Mouse (Mus musculus) lung, postnatal 36 days (tissue): ENCODE measurements around the gene Rcan3.
A peak's percentile ranks its signal among the peaks of the same experiment; 100 is the strongest.

Experiments
- DNase-seq: peaks from one replicate; pipeline ENCODE4 v3.0.0; 2022; ENCODE audit warnings: mixed read lengths

The Rcan3 gene

DNA sequence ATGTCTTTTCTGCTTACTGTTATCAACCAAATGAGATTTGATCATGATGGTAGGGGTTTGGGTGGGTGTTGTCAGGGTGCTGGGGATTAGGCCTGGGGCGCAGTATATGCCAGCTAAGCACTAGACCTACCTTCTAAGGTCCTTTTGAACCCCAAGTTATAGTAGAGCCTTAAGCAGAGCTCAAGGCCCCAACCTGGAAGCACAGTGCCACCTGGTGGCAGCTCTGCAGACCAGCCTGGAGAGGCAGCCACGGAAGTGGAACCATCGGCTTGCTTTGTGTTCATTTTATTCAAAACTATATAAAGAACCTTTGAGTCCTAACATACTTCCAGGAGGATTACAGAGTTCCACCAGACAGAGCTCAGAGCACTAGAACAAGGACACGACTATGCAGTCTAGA lies 22.0 kb downstream of the Rcan3 start:
- peak; percentile 59 for DNase-seq

DNA sequence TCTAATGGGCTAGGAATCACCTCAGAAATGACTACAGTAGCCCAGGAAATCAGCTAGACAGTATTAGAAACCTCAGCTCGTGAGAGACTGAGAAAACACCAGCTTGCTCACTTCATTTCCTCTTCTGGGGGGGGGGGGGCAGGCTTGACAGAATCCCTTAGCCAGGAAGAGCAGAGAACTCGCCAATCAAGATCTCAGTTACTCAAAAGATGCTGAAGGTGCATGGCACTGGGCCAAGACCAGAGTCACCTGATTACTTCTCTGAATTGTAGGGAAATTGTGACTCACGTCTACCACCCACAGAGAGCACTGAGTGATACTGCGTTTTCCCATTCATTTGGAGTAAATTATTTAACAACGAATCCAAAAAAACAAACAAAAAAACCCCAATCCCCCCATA lies 27.5 kb downstream of the Rcan3 start:
- peak; percentile 53 for DNase-seq

DNA sequence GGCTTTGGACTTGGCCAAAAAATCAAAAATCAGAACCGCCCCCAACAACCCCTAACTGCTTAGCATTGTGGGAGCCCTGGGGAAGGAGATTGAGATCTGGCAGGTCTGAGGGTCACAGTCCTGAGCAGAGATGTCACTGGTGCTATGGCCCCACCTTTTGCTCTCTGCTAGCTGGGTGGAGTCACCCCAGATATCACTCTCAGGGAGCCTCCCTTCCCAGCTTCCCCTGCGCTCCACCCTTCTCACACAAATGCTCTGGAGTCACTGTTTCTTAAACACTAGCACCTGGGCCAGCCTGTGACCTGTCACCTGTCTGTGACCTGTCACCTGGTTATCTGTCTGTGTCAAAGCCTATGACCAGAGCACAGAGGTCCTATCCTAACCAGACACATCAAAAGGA lies 28.7 kb downstream of the Rcan3 start:
- DNase-seq = no peak

DNA sequence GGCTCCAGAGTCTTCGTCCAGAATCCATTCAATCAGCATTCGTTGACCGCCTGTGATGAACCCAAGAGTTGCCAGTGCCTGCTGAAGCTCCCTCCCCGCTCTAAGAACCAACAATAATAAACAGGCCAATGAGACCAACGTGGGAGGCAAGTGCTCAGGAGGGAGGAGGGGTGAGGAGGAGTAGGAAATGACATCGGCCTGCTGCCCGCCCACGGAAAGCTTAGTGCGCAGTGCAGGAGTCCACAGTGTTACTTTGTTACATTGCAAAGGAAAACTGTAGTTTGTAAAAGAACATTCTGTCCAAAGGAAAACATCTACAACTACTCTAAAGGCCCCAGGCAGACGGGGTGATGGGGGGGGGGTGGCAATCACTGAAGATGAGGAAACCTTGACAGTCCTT lies 29.6 kb downstream of the Rcan3 start:
- no peak for DNase-seq

DNA sequence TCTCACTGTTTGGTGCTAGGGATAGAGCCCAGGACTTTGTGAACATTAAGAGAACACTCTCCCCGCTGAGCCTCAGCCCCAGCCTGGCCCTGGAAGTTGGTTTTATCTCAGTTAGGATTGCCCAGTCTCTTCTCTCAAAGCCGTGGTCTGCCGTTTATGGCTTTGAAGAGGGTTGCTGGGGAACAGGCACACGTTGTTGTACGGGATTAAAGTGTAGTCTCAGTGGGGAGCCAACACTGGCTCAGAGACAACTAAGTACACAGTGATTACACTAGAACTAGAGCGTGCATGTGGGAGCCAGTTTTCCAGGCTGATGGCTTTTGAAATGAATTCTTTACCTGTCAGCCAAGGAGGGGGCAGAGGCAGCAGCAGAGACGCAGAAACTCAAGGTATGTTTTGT lies 31.8 kb downstream of the Rcan3 start:
- no peak for DNase-seq

DNA sequence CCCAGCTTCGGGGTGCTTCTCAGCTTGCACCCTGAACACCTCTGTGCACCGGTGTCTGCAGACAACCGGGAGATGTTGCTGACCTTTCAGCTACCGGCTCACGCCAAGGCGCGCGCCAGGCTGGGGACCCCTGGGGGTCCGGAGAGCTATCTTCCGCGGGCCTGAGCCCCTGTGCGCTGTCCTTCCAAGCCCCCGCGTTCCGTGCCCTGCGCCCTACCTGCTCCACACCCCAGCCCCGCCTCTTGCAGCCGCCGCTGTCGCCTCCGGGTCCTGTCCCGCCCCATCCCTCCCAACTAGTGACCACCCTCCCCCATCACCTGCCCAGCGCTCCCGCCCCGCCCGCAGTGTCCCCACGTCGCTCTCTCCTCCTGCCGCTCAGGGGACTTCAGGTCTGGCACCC lies 35.7 kb downstream of the Rcan3 start, which contains the start of gene Ncmap:
Ncmap (minus strand) TSS at position 237 of the 400 bp plus-strand sequence.
- no peak for DNase-seq

DNA sequence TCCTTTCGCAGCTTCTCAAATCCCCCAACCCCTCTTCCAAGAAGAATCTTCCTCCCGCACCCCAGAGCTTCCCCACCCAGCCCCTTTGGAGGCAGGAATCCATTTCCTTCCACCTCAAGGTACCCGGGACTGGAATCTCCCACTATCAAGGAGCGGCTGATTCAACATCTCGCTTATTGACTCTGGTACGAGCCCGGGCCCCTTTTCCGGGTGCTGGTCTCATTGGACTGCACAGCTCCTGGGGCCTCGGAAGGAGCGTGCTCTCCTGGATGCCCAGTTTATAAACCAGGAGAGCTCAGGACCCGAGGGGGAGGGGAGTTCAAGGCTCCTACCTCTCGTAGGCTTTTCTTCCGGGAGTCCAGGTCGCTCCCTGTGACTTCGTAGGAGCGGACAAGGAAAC lies 36.1 kb downstream of the Rcan3 start:
- no peak for DNase-seq

DNA sequence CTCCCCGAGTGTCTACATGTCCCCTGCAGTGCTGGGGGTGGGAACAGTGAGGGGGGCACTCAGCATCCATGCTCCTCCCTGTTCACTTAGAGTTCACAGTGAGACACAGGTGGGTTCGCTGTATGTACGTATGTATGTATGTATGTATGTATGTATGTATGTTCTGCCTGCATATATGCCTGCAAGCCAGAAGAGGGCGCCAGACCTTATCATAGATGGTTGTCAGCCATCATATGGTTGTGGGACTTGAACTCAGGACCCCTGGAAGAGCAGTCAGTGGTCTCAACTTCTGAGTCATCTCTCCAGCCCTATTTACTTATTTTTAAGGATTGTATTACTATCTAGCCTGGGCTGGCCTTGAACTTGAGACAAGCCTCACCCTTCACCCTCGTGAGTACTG lies 37.4 kb downstream of the Rcan3 start:
- DNase-seq = no peak

DNA sequence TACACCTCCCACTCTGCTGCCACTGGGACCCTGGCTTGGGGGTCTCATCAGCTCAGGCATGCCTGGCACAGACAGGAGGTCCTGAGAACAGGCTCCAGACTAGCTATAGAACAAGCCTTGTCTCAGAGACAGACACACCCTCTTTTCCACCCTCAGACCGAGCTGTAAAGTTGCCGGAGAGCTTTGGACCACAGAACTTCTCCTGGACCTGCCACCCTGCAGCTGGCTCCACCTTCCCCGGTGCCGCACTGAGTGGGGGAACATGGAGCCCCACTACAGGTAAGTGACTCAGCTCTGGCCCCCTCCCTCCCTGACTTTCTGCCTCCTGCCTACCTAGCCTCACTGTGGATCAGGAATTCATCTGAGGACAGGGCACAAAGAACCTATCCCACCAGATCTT lies 38.3 kb downstream of the Rcan3 start:
- DNase-seq = no peak

DNA sequence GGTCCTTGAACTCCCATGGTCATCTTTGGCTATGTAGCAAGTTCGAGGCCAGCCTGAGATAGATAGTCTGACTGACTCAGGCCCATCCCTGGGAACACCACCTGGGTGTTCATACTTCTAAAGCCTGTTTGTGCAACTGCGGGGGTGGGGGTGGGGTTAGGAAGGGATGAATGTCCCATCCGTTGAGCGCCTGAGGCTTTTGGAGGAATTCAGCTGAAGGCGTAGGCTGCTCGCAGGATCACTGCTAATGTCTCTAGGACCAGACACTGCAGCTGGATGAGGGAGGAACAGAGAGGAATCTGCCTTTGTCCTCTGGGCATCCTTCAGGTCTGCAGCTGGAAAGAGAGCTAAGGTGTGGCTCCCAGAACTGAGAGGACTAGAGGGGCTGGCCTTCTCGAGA lies 39.0 kb downstream of the Rcan3 start:
- no peak for DNase-seq

DNA sequence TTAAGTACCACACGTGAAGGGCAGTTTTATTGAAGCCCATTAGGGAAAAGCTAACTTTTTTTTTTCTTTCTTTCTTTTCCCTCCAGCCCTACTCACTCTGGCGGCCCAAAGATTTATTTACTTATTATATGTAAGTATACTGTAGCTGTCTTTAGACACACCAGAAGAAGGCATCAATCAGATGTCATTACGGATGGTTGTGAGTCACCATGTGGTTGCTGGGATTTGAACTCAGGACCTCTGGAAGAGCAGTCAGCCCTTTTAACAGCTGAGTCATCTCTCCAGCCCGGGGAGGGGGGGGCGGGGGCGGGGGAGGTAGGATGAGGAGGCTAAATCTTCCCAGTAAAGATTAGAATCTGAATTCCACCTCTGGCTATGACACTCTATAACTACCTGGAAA lies 40.3 kb downstream of the Rcan3 start:
- no peak for DNase-seq

DNA sequence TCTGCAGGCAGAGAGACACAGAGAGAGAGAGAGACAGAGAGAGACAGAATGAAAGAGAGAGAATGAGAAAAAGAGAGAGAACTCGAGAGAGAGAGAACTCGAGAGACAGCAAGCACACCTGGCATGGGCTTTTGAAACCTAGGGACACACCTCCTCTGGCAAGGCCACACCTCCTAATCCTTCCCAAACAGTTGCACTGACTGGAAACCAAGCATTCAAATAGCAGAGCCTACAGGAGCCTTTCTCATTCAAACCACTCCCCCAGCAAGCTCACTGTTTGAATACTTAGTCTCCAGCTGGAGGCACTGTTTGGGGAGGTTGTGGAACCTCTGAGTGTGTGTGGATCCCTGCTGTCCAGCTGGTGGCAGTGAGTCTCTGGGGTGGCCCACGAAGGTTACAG lies 40.9 kb downstream of the Rcan3 start:
- no peak for DNase-seq

DNA sequence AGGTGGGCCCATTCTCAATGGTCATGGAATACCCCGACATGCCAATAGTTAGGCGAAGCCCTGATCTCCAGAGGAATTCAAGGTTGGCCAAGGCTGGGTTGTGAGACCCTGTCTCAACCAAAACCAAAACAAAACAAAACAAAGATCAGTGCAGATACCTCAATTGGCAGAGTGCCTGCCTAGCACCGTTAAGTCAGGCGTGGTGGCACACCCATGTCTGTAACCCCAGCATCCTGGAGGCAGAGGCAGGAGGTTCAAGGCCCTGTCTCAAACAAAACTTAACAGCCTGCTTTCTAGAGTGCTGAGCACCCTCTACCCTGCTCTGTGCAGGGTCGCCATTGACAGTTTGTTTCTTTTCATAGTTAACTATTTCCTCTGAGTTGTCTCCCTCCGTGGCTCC lies 42.6 kb downstream of the Rcan3 start:
- DNase-seq = no peak

DNA sequence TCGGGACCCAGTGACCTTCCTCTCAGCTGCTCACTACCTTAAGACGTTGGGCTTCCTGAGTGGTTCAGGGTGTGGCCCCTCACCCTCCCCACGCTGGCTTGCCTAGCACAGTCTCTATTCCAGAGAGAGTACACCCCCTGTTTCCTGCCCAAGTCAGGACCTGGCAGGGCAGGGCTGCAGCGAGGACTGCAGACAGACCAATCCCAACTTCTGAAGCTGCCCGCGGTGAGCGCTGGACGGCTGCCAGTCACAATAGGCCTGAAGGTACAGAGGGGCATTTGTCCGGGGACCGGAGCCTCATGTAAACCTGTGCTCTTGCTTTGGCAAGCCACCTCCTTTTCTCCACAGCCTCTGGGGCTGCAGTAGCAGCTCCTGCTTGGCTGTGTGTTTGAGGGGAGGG lies 48.0 kb downstream of the Rcan3 start:
- no peak for DNase-seq

DNA sequence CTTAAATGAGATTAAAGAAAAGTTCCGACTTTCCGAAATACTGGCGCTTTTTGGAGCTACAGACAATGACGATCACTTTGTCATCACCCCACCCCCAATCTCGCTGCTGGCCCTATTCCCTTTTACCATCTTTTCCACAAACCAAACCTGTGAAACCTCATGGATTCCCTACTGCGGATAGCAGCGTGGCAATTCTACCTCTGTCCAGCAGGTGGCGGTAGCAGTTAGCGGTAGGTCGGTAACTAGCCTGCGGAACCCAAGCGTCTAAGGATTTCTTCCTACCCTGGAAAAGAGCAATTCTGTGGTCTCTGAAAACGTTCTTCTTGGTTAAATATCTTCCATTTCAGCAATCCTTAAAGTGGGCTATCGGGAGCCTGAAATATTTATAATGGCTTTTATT lies 51.3 kb downstream of the Rcan3 start:
- DNase-seq = peak; percentile 73

DNA sequence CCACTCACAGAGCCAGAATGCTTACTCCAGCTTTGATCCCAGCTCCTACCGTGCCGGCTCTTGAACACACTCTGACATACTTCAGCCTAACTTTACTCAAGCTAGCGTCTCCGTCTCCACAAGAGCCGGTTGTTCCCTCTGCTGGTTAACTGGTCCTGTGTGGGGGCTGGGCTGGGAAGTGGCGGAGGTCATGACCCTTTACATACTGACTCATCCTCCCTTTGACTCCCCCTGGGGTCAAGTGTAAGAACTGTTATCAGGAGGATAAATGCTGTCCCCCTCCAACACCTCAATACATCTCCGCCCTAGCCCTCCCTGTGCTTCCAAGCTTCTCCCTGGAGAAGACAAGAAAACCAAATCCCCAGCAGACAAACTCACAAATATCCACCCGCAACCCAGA lies 52.3 kb downstream of the Rcan3 start:
- no peak for DNase-seq

DNA sequence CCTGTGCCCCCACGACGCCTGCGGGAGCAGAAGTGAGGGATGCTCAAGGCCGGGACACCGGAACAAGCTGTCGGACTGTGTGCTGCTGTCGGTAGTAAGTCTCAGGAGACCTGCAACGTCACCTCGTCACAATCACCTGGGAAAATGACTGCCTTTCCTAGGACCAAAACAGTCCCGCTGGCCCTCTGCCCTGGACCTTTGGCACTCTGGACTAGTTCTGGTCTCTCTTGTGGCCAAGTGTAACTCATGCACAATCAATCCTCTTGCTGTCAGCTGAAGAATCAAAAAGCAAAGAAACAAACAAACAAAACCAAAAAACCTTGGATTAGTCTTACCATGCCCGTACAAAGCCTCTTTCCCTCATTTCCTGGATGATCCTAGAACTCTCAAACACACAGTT lies 56.4 kb downstream of the Rcan3 start:
- no peak for DNase-seq

DNA sequence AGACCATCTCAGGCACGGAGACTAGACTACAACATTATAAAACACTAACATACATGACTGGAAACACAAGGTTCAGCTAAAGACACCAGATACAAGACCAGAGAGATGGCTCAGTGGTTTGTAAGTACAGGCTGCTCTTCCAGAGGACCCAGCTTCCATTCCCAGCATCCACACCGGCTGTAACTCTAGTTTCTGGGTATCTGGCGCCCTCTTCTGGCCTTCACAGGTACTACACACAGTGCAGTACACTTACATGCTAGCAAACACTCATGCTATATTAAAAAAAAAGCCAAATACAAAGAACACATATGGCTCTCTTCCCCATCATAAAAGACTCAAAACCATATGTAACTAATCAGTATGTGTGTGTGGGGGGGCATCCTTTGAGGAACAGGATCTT lies 58.2 kb downstream of the Rcan3 start:
- no peak for DNase-seq

DNA sequence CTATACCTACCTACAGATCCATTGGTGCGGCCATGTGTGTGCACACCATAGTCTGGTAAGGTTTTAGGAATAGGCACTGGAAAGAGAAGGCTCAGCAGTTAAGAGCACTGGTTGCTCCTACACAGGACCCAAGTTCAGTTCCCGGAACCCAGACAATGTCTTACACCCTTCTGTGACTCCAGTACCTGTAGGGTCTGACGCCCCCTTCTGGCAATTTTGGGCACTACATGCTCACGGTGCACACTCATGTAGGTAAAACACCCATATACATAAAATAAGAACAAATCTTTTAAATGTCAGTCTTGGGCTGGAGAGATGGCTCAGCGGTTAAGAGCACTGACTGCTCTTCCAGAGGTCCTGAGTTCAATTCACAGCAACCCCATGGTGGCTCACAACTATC lies 60.4 kb downstream of the Rcan3 start:
- no peak for DNase-seq

DNA sequence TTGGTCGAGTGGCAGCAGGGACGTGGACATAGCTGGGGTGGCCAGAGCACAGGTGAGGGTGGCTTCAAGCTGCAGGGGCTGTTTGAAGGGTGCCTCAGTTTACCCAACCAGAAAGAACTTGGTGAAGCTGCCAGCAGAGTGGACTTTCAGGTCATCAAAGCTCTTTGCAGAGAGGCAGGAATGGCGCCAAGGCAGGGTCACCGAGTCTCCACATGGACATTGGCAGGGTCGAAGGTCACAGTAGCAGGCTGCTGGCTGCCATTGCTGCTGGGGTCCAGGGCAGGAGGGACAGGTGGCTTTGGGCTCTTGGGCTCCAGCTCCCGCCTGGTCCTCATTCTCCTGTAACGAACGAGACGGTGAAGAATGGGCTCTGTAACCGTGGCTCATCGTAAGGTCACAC lies 63.3 kb downstream of the Rcan3 start:
- no peak for DNase-seq

DNA sequence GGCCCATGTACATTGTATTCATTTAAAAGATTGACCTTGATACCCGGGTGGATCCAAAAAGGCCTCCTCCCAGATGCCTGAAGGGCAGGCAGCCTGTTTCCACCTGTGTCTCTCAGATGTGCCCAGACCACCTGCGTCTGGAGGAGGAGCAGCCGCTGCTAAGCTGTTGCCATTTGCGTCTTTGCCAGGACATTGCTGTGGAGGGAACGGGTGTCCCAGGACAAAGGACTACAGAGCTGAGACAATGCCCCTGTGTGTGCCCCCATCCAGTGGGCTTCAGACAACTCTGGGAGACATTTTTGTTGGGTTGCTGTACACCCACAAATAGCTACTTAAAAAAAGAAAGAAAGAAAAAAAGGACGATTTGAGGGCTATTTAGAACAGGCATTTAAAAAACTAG lies 70.8 kb downstream of the Rcan3 start:
- no peak for DNase-seq
